Mouse (Mus musculus) limb, embryonic 12.5 days (tissue): Measurements from ENCODE around the gene E2f8. TPM values are rescaled to one million over a fixed set of nuclear protein-coding genes. Genes with fewer than 3 reads are reported as not detected.

Experiments
- polyA plus RNA-seq: library from polyadenylated mRNA; unstranded; fragments of >200 nt; fragmentation: Nextera tagmentation; extraction: Ambion mirVana; gene quantifications from 2 replicates; pipeline ENCODE4 v1.2.1, GENCODE M21; 2016

The E2f8 gene
- polyA plus RNA-seq, 1 experiment from 2014 or later: 13.7 TPM

Other genes starting within 250 kb of the E2f8 start
- not detected in 2 replicates for gene Mrgprb3, start 237.8 kb downstream of the E2f8 start, polyA plus RNA-seq
- gene Zdhhc13, start 92.6 kb downstream of the E2f8 start, polyA plus RNA-seq: 29.6 TPM in 2 replicates
- 7.6 and 8.4 TPM in 2 replicates for gene Csrp3, start 33.6 kb downstream of the E2f8 start, polyA plus RNA-seq
- gene Nav2, start 27.1 kb upstream of the E2f8 start, polyA plus RNA-seq: 12.2 and 12.4 TPM in 2 replicates